Mouse (Mus musculus) hindbrain, embryonic 10.5 days (tissue): ENCODE results near the gene Hypk. TPM values are rescaled to one million over a fixed set of nuclear protein-coding genes. Genes with fewer than 3 reads are reported as not detected.

Experiments used
- DNase-seq: peaks from one replicate; pipeline ENCODE4 v3.0.0-alpha.2; 2017; ENCODE audit warnings: low spot score
- H3K27ac ChIP-seq: fragments of 300-500 bp; sonication (generic); 2 replicates; pipeline ENCODE4 v1.5.1; 2016; ENCODE audit warnings: mild to moderate bottlenecking, moderate library complexity
- H3K27me3 ChIP-seq: fragments of 300-500 bp; sonication (generic); 2 replicates; pipeline ENCODE4 v1.6.1; 2016; ENCODE audit warnings: mild to moderate bottlenecking; ENCODE audit not compliant: poor library complexity, insufficient read depth, severe bottlenecking
- H3K36me3 ChIP-seq: fragments of 300-500 bp; sonication (generic); 2 replicates; pipeline ENCODE4 v1.6.1; 2016; ENCODE audit warnings: mild to moderate bottlenecking, moderate library complexity
- H3K4me1 ChIP-seq: fragments of 300-500 bp; sonication (generic); replicated peaks from 2 replicates; pipeline ENCODE4 v1.6.1; 2016; ENCODE audit warnings: mild to moderate bottlenecking
- H3K4me3 ChIP-seq: fragments of 300-500 bp; sonication (generic); 2 replicates; pipeline ENCODE4 v1.5.1; 2016; ENCODE audit warnings: mild to moderate bottlenecking, moderate library complexity
- H3K9me3 ChIP-seq: fragments of 300-500 bp; sonication (generic); 2 replicates; pipeline ENCODE4 v1.6.1; 2016; ENCODE audit warnings: mild to moderate bottlenecking, moderate library complexity
- WGBS: fragments of 180-500 bp; shearing (Covaris S2); methylation state at CpG from one replicate; pipeline ENCODE4 v1.1.7; 2016; 5-methylcytosine and 5-hydroxymethylcytosine counted together
- polyA plus RNA-seq: library from polyadenylated mRNA; unstranded; fragments of >200 nt; fragmentation: Nextera tagmentation; extraction: Ambion mirVana; gene quantifications from 2 replicates; pipeline ENCODE4 v1.2.1, GENCODE M21; 2016

The Hypk gene
- 110 and 135 TPM in 2 replicates for polyA plus RNA-seq

DNA sequence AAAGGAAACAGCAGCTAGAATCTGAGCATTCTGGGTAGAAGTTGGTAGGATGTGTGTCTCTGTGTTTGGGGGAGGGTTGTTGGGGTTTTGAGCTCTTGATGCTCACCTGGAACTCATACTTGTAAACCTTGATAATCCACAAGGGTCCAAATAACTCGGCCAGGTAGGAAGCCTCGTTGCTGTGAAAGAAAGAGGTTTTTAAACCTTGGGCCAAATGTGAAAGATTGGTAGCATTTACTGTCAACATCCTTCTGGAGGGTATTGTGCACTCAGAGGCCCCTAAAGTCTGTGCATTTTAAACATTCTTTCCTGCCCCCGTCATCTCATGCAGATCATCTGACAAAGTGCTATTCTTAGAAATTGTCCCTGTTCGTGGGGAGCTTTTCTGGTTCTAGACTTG lies at the start of gene Hypk:
Hypk (plus strand) TSS at position 301 of the 400 bp plus-strand sequence.
- Histone ChIP-seq H3K4me3 (peak within 1 kb of the TSS; percentile 11; the same call in 1 of the 2 replicates), H3K9me3 (no peaks in the 10 kb centered on the region), H3K27me3 (no peaks in the 10 kb centered on the region), H3K36me3 (peaks cover 41% of the 10 kb centered on the region), H3K27ac (no peak within 1 kb of the TSS), H3K4me1 (peaks cover 47% of the 10 kb centered on the region)
- DNase-seq: no peak
- WGBS: 87% methylated on average over 4 of the region's 4 CpGs

DNA sequence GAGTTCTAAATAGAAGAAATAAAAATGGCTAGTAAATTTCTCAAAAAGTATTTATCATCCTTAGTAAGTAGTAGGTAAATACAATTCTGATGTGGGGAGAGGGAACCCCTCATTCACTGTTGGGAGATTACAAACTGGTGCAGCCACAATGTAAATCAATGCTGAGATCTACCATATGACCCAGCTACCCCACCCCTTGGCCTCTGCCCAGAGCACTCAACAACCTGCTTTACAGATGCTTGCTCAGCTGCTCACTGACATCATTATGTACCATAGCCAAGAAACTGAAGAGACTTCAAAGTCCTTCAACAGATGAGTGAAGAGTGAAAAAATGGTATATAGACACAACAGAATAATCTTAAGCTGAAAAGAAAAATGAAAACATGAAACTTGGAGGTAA lies 49.8 kb upstream of the Hypk start:
- H3K36me3 ChIP-seq: no peaks in the 10 kb centered on the region
- no peaks in the 10 kb centered on the region for H3K9me3 ChIP-seq
- H3K4me3 ChIP-seq: no peak overlapping the region
- no peaks in the 10 kb centered on the region for H3K27me3 ChIP-seq
- no peaks in the 10 kb centered on the region for H3K4me1 ChIP-seq
- no peak overlapping the region for H3K27ac ChIP-seq
- DNase-seq: no peak

DNA sequence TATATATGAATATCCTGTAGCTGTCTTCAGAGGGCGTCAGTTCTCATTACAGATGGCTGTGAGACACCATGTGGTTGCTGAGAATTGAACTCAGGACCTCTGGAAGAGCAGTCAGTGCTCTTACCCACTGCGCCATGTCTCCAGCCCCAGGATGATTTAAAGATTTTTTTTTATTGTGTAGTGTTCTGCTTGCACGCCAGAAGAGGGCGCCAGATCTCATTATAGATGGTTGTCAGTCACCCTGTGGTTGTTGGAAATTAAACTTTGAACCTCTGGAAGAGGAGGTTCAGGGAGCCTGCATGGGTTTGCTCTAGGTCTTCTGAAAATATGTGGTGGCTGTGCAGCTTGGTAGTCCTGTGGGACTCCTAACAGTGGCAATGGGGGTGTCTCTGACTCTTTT lies 44.9 kb upstream of the Hypk start:
- Histone ChIP-seq H3K4me3 (no peak overlapping the region), H3K27ac (no peak overlapping the region), H3K4me1 (peaks cover 7% of the 10 kb centered on the region; the same call in 1 of the 2 replicates), H3K27me3 (no peaks in the 10 kb centered on the region), H3K36me3 (no peaks in the 10 kb centered on the region), H3K9me3 (no peaks in the 10 kb centered on the region)
- DNase-seq: peak; percentile 14
- WGBS: 28% methylated on average over 4 of the region's 4 CpGs

DNA sequence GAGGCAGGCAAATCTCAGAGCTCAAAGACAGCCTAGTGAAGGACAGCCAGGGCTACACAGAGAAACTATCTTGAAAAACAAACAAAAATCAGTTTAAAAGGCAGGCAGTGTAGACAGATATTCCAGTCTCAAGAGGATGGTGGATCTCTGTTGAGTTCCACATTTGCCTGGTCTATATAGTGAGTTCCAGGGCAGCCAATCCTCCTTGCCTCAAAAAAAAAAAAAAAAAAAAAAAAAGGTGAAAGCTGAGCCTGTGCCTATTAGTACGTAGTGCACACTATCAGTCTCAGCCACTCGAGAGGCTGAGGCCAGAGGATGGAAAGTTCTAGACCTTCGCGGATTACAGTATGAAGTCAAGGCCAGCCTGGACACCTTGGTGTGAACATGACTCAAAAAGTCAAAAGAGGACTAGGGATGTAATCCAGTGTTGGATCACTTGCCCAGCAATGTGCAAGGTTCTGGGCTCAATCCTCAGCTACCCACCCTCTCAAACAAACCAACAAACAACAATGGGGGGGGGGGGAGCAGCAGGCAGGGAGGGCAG lies 40.2 kb upstream of the Hypk start:
- DNase-seq: no peak
- Histone ChIP-seq H3K9me3 (no peaks in the 10 kb centered on the region), H3K4me1 (peaks cover 29% of the 10 kb centered on the region), H3K27me3 (no peaks in the 10 kb centered on the region), H3K27ac (peak overlapping the region; percentile 98), H3K4me3 (peak overlapping the region; percentile 77), H3K36me3 (peaks cover 24% of the 10 kb centered on the region)
- WGBS: 22% methylated on average over 4 of the region's 4 CpGs

DNA sequence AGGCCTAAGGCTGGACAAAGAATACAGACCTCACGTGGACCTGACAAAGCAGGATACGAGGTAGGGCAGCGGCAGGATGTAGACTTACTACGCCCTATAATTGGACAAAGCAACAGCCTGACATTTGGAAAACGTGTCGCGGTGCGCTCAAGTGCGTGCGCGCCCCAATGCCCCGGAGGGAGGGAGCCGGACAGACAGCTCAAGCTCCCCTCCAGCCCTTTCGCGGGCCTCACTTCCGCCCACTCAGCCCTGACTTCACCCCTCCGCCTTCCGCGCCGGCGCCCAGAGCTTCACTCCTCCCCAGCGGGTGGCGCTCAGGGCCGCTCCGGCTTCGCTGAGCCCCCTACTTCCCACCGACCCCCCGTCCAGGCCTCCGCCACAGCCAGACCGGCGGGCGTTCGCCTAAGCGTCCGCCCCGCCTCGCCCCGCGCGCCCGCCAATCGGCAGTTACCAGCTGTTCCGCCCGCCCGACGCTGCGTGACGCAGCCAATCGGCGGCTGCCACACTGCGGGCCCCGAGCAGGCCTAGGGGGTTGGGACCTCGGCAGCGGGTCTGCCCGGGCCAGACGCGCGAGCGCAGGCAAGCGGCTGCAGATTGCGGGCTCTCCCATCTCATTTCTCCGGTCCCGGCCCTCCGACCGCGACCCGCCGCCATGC lies 39.6 kb upstream of the Hypk start, which contains the start of the genes Pdia3 and Catsper2:
Pdia3 (plus strand) TSS at position 389 of the 656 bp plus-strand sequence.
Catsper2 (minus strand) TSS at position 406 of the 656 bp plus-strand sequence.
- H3K36me3 ChIP-seq: peaks cover 30% of the 10 kb centered on the region
- peaks cover 29% of the 10 kb centered on the region for H3K4me1 ChIP-seq
- H3K9me3 ChIP-seq: no peaks in the 10 kb centered on the region
- H3K27ac ChIP-seq: peak within 1 kb of the TSS; percentile 98
- H3K4me3 ChIP-seq: peak within 1 kb of the TSS; percentile 77
- under 1% methylated on average over 68 of the region's 68 CpGs for WGBS
- no peaks in the 10 kb centered on the region for H3K27me3 ChIP-seq
- DNase-seq: peak; percentile 98

DNA sequence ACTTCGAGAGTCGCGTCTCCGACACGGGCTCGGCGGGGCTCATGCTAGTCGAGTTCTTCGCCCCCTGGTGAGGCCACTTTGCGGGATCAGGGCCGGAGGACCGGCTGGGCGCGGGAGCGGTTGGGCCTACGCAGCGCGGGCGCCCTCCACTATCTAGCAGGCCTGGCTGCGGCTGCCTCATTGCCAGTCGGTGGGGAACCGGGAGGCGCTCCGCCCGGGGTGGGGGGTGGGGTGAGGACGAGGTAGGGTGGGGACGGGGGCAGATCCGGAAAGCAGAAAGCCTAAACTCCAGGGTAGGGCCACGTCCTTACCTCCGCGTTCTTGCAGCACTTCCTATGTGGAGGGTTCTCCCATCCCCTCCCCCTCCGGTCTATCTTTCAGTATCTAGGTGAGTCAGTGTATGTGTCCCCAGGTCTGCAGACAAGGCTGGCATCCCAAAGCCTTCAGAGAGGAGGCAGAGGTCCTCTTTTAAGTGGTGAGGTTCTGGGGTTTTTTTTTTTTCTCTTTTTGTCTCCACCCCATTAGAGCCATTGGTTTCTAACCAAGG lies 38.9 kb upstream of the Hypk start:
- Histone ChIP-seq H3K36me3 (peaks cover 37% of the 10 kb centered on the region), H3K27ac (peak overlapping the region; percentile 98), H3K27me3 (no peaks in the 10 kb centered on the region), H3K4me3 (peak overlapping the region; percentile 77), H3K4me1 (peaks cover 29% of the 10 kb centered on the region), H3K9me3 (no peaks in the 10 kb centered on the region)
- DNase-seq: no peak
- WGBS: under 1% methylated on average over 32 of the region's 32 CpGs

DNA sequence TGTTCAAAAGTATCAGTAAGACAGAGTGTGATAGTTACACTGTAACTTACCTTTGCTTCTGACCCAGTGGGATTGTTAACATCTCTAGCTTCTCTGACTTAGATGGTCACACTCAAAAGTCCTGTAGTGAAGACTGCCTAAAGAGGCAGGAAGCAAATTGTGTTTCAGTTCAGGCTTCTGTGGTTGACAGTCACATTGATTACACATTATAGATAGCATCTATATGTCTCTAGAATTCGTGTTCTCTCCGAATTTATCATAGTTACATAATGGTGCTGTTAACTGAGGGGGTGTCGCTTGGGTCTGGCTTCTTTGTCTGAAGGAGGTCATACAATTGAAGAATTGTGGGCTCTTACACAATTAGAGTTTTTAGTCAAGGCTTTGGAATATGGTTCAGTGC lies 38.0 kb upstream of the Hypk start:
- H3K4me3 ChIP-seq: peak overlapping the region; percentile 77
- no peaks in the 10 kb centered on the region for H3K9me3 ChIP-seq
- no peak for DNase-seq
- H3K4me1 ChIP-seq: peaks cover 29% of the 10 kb centered on the region
- H3K27ac ChIP-seq: peak overlapping the region; percentile 98; the same call in 1 of the 2 replicates
- no peaks in the 10 kb centered on the region for H3K27me3 ChIP-seq
- peaks cover 43% of the 10 kb centered on the region for H3K36me3 ChIP-seq
- WGBS: 79% methylated on average over 3 of the region's 3 CpGs

DNA sequence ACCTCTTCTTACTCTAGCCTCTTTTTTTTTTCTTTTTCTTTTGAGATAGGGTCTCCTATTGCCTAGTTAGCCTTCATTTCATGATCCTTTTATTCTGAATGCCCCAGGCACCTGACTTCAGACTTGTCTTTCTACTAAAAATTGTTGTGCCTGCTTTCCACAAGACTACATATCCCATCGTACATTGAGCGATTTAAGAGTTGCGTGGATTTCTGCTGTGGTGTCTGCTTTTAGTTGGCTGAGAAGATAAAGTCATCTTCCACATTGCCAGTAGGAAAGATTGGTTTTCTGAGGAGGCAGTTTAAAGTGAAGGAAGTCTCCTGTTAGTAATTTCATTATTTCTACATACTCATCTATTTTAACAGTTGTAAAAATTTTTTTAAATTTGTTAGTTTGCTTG lies 37.5 kb upstream of the Hypk start:
- Histone ChIP-seq H3K4me1 (peaks cover 29% of the 10 kb centered on the region), H3K27ac (no peak overlapping the region), H3K36me3 (peaks cover 48% of the 10 kb centered on the region), H3K27me3 (no peaks in the 10 kb centered on the region), H3K9me3 (no peaks in the 10 kb centered on the region), H3K4me3 (peak overlapping the region; percentile 77)
- no peak for DNase-seq
- WGBS: 95% methylated on average over 3 of the region's 3 CpGs

DNA sequence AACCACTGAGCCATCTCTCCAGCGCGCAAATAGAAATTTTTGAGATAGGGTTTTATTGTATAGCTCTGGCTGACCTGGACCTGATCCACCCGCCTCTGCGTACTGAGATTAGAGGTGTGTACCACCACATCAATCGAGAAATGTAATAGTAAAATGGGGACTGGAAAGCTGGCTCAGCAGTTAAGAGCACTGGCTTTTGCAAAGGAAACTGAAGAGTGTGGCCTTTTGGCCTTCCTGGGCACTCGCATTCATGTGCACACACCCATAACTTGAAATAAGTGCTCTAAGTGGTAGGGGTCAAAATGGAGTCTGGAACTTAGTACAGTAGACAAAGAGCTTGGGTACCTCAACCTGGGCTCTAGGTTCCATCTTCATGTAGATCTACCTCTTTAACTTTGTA lies 36.7 kb upstream of the Hypk start:
- H3K27me3 ChIP-seq: no peaks in the 10 kb centered on the region
- DNase-seq: no peak
- 0 out of 2 replicates have a peak overlapping the region, but pooled peaks have one; percentile 77 for H3K4me3 ChIP-seq
- no peak overlapping the region for H3K27ac ChIP-seq
- H3K4me1 ChIP-seq: peaks cover 29% of the 10 kb centered on the region
- H3K36me3 ChIP-seq: peaks cover 55% of the 10 kb centered on the region
- no peaks in the 10 kb centered on the region for H3K9me3 ChIP-seq
- WGBS: 94% methylated on average over 6 of the region's 6 CpGs

DNA sequence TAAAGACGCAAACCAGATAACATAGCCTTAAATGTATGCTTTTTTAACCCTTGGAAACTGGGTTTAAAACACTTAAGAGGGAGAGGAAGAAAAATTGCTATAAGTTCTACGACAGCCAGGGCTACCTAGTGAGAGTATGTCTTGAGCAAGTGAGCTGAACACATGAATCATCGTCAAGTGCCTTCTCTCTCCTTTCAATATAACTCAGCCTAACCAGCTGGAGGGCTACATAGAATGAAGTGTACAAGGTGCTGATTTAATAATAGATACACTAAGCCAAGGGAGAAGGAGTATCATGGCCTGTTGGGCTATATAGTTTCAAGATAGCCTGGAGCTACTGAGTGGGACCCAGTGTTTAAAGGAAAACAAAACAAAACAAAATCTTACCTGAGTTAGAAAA lies 34.6 kb upstream of the Hypk start:
- WGBS: 93% methylated on average over 3 of the region's 3 CpGs
- H3K36me3 ChIP-seq: peaks cover 77% of the 10 kb centered on the region

DNA sequence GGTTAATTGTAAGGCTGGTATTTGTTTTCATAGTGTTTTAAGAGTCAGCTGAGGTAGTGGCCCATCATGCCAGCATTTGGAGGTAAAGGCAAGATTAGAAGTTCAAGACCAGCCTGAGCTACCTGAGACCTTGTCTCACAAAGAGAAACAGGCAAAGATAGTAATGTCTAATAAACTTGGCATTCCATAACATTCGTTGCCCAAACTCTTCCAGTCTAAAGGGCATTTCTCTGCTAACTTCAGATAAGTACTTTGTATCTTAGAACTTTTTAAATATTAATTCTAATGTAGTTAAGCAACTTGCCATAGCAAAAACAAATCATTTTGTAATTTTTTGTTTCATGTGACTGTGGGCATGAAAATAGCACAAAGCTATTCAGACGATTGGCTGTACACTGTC lies 29.9 kb upstream of the Hypk start:
- 92% methylated on average over 2 of the region's 2 CpGs for WGBS
- Histone ChIP-seq H3K4me3 (no peak overlapping the region), H3K27me3 (no peaks in the 10 kb centered on the region), H3K4me1 (no peaks in the 10 kb centered on the region), H3K36me3 (peaks cover 97% of the 10 kb centered on the region), H3K27ac (no peak overlapping the region), H3K9me3 (no peaks in the 10 kb centered on the region)
- no peak for DNase-seq

More for the DNA sequence above, 34.6 kb upstream of the Hypk start:
- Histone ChIP-seq H3K4me1 (peaks cover 21% of the 10 kb centered on the region), H3K4me3 (no peak overlapping the region), H3K9me3 (no peaks in the 10 kb centered on the region), H3K27me3 (no peaks in the 10 kb centered on the region), H3K27ac (no peak overlapping the region)
- DNase-seq: no peak

DNA sequence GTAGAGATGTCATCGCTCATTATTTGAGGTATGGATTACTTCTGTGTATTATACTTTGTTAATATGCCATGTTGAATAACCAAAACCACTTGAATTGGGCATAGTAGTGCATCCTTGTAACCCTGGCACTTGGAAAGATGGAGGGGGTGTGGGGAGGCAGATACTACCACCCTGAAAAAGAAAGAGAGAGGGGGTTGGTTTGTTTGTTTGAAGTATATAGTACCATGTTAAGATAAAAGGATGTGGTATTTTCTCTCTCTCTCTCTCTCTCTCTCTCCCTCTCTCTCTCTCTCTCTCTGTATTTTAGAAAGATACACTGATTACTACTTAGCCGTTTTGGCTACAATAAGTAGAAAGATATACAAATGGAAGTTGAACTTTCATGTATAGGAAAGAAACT lies 27.2 kb upstream of the Hypk start:
- no peak for DNase-seq
- WGBS: 91% methylated on average over 2 of the region's 2 CpGs
- Histone ChIP-seq H3K27me3 (no peaks in the 10 kb centered on the region), H3K27ac (no peak overlapping the region), H3K9me3 (no peaks in the 10 kb centered on the region), H3K4me3 (no peak overlapping the region), H3K4me1 (no peaks in the 10 kb centered on the region), H3K36me3 (peaks cover 100% of the 10 kb centered on the region)

DNA sequence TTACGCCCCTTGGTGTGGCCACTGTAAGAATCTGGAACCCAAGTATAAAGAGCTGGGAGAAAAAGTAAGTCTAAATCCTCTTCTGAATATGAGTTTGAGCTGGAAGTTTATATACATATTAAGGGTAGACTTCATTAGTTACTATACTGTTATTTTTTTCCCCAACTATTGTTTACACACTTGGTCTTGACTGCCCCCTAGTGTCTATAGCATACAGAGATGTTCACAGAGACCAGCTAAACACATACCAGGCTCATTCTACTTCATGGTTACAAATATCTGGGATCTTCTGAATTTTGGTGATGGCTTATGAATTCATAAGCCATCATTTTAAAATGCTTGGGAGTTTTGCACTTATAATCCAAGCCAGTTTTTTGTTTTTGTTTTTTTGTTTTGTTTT lies 18.2 kb upstream of the Hypk start:
- Histone ChIP-seq H3K9me3 (no peaks in the 10 kb centered on the region), H3K27ac (no peak overlapping the region), H3K27me3 (0 out of 2 replicates have a peak, but pooled peaks cover 5% of the 10 kb centered on the region), H3K36me3 (peaks cover 99% of the 10 kb centered on the region), H3K4me1 (no peaks in the 10 kb centered on the region), H3K4me3 (no peak overlapping the region)
- 98% methylated on average over 1 of the region's 1 CpGs for WGBS
- DNase-seq: no peak
